Mouse (Mus musculus): ENCODE results near the gene Cntrob. TPM values are rescaled to one million over a fixed set of nuclear protein-coding genes. Genes with fewer than 3 reads are reported as not detected.

Gene Cntrob
- polyA plus RNA-seq, 1 experiment from 2014 or later, result 10.3 TPM

DNA sequence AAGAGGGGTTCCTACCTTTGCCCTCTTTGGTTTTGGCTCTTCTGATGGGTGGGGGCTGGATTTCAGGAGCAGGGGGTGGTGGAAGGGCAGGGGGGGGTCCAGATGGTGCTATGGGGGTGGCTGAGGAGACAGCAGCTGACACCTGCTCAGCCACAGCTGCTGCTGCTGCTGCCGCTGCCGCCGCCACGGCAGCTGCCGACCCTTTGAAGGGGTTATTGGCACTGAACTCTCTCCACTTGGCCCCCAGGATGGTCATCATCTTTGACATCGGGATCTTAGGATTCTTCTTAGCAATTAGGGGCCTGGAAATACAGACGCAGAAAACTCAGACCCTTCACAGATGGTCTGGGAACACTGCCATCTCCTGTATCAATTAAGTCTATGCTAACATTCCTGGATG lies 38.4 kb upstream of the Cntrob start:
- no peaks in the 10 kb centered on the region for H3K27me3 ChIP-seq (ENCODE audit: control insufficient read depth, insufficient read depth, low read length)
- WGBS, result 46% methylated on average over 7 of the region's 7 CpGs

GRCm38 (mm10) chr11:69357690-69358089 lies 34.1 kb upstream of the Cntrob start:
- H3K4me3 ChIP-seq (ENCODE audit: low read depth, low read length), result no peak overlapping the region

More for the DNA sequence above, 38.4 kb upstream of the Cntrob start:
- Histone ChIP-seq H3K36me3 (ENCODE audit: control insufficient read depth, insufficient read depth, low read length) (peaks cover 63% of the 10 kb centered on the region), H3K4me1 (ENCODE audit: control insufficient read depth, insufficient read depth, low read length) (peaks cover 23% of the 10 kb centered on the region), H3K27ac (ENCODE audit: low read depth, low read length) (no peak overlapping the region), H3K4me3 (ENCODE audit: low read depth, low read length) (no peak overlapping the region), H3K4me2 (ENCODE audit: low read depth, low read length) (no peak overlapping the region), H3K9me3 (ENCODE audit: control insufficient read depth, low read length) (no peaks in the 10 kb centered on the region), H3K9ac (replicated peaks; ENCODE audit: low read depth, low read length) (no peak overlapping the region)
- no peak for ATAC-seq (ENCODE audit: low read depth)

DNA sequence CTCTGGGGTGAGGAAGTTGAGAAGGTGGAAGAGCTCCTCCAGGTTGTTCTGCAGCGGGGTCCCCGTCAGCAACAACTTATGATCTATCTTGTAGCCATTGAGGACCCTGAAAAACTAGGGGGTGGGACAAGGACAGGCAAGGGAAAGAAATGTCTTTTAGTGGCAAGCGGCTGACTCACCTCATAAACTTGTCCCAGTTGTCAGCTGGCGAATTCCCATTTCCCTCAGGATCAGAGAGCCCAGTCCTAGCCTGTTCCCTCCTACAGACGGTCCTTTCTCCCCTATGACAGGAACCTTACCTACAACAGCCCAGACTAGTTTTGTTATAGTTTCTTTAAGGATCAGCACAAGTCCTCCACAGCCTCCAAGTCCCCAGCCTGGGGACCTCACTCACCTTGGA lies 33.0 kb upstream of the Cntrob start:
- Histone ChIP-seq H3K4me2 (ENCODE audit: low read depth, low read length) (no peak overlapping the region), H3K36me3 (ENCODE audit: control insufficient read depth, insufficient read depth, low read length) (peaks cover 96% of the 10 kb centered on the region), H3K9ac (replicated peaks; ENCODE audit: low read depth, low read length) (no peak overlapping the region), H3K9me3 (ENCODE audit: control insufficient read depth, low read length) (no peaks in the 10 kb centered on the region), H3K27me3 (ENCODE audit: control insufficient read depth, insufficient read depth, low read length) (no peaks in the 10 kb centered on the region), H3K4me1 (ENCODE audit: control insufficient read depth, insufficient read depth, low read length) (no peaks in the 10 kb centered on the region), H3K27ac (ENCODE audit: low read depth, low read length) (no peak overlapping the region), H3K4me3 (ENCODE audit: low read depth, low read length) (no peak overlapping the region)
- ATAC-seq (ENCODE audit: low read depth), result no peak
- 89% methylated on average over 5 of the region's 5 CpGs for WGBS

More at GRCm38 (mm10) chr11:69357690-69358089, 34.1 kb upstream of the Cntrob start:
- Histone ChIP-seq H3K27me3 (ENCODE audit: control insufficient read depth, insufficient read depth, low read length) (no peaks in the 10 kb centered on the region), H3K9me3 (ENCODE audit: control insufficient read depth, low read length) (no peaks in the 10 kb centered on the region), H3K27ac (ENCODE audit: low read depth, low read length) (no peak overlapping the region), H3K9ac (replicated peaks; ENCODE audit: low read depth, low read length) (no peak overlapping the region), H3K36me3 (ENCODE audit: control insufficient read depth, insufficient read depth, low read length) (peaks cover 94% of the 10 kb centered on the region), H3K4me2 (ENCODE audit: low read depth, low read length) (no peak overlapping the region), H3K4me1 (ENCODE audit: control insufficient read depth, insufficient read depth, low read length) (no peaks in the 10 kb centered on the region)
- no peak for ATAC-seq (ENCODE audit: low read depth)
- WGBS, result 96% methylated on average over 12 of the region's 12 CpGs

DNA sequence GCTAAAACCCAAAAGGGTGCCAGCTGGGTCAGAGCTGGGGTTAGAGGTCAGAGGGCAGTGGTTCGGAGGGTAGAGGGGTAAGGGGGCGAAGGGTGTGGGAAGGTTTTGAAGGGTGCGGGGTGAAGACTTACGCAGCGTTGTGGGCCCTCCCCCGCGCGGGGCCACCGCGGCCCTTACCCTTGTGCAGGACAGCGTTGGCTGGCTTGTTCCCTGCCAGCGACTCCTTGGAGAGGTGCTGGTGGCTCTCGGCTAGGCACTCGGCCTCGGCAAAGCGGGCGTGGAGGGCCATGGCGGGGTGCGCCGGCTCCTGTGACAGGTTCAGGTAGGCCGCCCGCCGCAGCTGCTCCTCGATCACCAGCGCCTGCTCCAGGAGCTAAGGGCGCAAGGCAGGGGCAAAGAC lies 22.9 kb upstream of the Cntrob start:
- 94% methylated on average over 25 of the region's 26 CpGs for WGBS
- H3K9ac ChIP-seq (replicated peaks; ENCODE audit: low read depth, low read length), result no peak overlapping the region
- H3K27me3 ChIP-seq (ENCODE audit: control insufficient read depth, insufficient read depth, low read length), result no peaks in the 10 kb centered on the region
- no peak overlapping the region for H3K4me2 ChIP-seq (ENCODE audit: low read depth, low read length)
- peaks cover 6% of the 10 kb centered on the region for H3K4me1 ChIP-seq (ENCODE audit: control insufficient read depth, insufficient read depth, low read length)
- no peak for ATAC-seq (ENCODE audit: low read depth)
- no peak overlapping the region for H3K27ac ChIP-seq (ENCODE audit: low read depth, low read length)
- no peak overlapping the region for H3K4me3 ChIP-seq (ENCODE audit: low read depth, low read length)
- peaks cover 76% of the 10 kb centered on the region for H3K36me3 ChIP-seq (ENCODE audit: control insufficient read depth, insufficient read depth, low read length)
- no peaks in the 10 kb centered on the region for H3K9me3 ChIP-seq (ENCODE audit: control insufficient read depth, low read length)

DNA sequence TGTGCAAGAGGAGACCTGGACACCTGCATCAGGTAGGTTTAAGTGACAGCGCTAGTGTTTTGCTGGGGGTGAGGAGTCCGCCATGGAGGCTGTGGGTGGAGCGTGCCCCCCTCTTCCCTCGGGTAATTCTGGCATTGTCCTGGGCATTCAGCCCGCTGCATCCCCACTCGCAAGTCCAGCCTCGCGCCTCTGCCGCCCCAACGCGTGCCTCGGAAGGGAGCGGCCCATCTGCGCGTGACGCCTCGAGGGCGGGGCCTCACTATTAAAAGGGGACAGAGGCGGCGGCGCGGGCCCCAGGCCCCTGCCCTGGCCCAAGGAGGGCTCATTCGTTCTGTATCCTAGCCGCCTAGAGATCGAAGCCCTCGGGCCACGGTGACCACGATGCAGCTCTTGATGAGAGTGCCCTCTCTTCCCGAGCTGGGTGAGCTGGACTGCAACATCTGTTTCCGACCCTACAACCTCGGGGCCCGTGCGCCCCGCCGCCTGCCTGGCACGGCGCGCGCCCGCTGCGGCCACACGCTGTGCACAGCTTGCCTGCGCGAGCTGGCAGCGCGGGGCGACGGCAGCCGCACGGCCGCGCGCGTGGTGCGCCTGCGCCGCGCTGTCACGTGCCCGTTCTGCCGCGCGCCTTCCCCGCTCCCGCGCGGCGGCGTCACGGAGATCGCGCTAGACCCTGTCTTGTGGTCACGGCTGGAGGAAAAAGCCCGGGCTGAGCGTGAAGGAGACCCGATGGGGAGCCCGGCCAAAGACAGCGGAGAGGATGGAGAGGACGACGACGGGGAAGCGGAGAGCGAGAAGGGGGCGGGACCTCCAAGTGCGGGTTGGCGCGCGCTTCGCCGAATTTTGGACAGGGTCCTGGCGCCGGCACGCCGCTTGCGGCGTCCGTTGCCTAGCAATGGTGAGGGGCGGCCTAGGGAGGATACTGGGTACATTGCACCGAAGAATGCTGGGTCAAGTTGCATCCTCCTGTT lies 16.9 kb upstream of the Cntrob start, which contains the start of gene Rnf227:
Rnf227 (plus strand) TSS at position 301 of the 971 bp plus-strand sequence.
- Histone ChIP-seq H3K9me3 (ENCODE audit: control insufficient read depth, low read length) (no peaks in the 10 kb centered on the region), H3K4me1 (ENCODE audit: control insufficient read depth, insufficient read depth, low read length) (peaks cover 16% of the 10 kb centered on the region), H3K27me3 (ENCODE audit: control insufficient read depth, insufficient read depth, low read length) (no peaks in the 10 kb centered on the region), H3K36me3 (ENCODE audit: control insufficient read depth, insufficient read depth, low read length) (peaks cover 21% of the 10 kb centered on the region), H3K27ac (ENCODE audit: low read depth, low read length) (peak within 1 kb of the TSS; percentile 91), H3K4me3 (ENCODE audit: low read depth, low read length) (peak within 1 kb of the TSS; percentile 51), H3K4me2 (ENCODE audit: low read depth, low read length) (peak within 1 kb of the TSS; percentile 62), H3K9ac (replicated peaks; ENCODE audit: low read depth, low read length) (peak within 1 kb of the TSS; percentile 69)
- ATAC-seq (ENCODE audit: low read depth), result peak; percentile 90
- WGBS, result 1% methylated on average over 94 of the region's 99 CpGs

DNA sequence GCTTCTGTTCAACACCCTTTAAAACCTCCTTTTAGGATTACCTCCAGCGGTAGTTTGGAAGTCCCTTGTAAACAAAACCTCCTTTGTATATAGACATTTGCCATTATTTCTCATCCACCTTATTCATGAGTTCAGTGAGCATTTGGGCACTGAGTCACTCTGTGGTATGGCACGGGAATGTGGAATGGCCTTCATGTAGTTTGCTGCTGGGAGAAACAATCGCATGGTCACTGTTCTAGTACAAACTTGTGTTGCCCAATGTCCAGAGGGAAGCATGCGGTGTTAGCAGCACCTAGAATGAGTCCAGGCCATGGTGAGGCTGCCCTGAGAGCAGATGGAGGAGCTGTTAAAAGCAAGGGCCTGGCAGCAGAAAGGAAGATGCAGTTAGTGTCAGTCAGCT lies 11.2 kb upstream of the Cntrob start:
- Histone ChIP-seq H3K4me3 (ENCODE audit: low read depth, low read length) (no peak overlapping the region), H3K27me3 (ENCODE audit: control insufficient read depth, insufficient read depth, low read length) (no peaks in the 10 kb centered on the region), H3K9me3 (ENCODE audit: control insufficient read depth, low read length) (no peaks in the 10 kb centered on the region), H3K36me3 (ENCODE audit: control insufficient read depth, insufficient read depth, low read length) (no peaks in the 10 kb centered on the region), H3K4me1 (ENCODE audit: control insufficient read depth, insufficient read depth, low read length) (peaks cover 11% of the 10 kb centered on the region), H3K27ac (ENCODE audit: low read depth, low read length) (no peak overlapping the region), H3K4me2 (ENCODE audit: low read depth, low read length) (no peak overlapping the region), H3K9ac (replicated peaks; ENCODE audit: low read depth, low read length) (no peak overlapping the region)
- ATAC-seq (ENCODE audit: low read depth), result no peak
- WGBS, result 73% methylated on average over 4 of the region's 4 CpGs

DNA sequence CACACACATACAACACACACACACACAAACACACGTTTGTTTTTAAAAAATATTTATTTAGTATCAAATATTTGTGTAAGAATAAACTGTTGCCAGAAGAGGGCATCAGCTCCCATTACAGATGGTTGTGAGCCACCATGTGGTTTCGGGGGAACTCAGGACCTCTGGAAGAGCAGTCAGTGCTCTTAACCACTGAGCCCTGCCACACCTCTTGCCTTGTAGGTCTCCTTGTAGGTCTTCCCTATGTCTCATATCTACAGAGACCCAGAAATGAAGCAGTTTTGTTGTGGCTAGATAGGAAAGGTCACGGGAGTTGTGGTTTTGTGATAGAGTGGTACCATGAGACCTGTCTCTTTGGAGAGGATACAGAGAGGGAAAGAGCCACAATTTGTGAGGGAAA lies 10.3 kb upstream of the Cntrob start:
- WGBS, result 70% methylated on average over 3 of the region's 3 CpGs
- H3K4me1 ChIP-seq (ENCODE audit: control insufficient read depth, insufficient read depth, low read length), result peaks cover 11% of the 10 kb centered on the region

GRCm38 (mm10) chr11:69332713-69333253 lies 9.2 kb upstream of the Cntrob start:
- 18% methylated on average over 8 of the region's 8 CpGs for WGBS
- Histone ChIP-seq H3K27ac (ENCODE audit: low read depth, low read length) (peak overlapping the region; percentile 85; the same call in 1 of the 2 replicates), H3K9me3 (ENCODE audit: control insufficient read depth, low read length) (no peaks in the 10 kb centered on the region), H3K27me3 (ENCODE audit: control insufficient read depth, insufficient read depth, low read length) (no peaks in the 10 kb centered on the region), H3K36me3 (ENCODE audit: control insufficient read depth, insufficient read depth, low read length) (no peaks in the 10 kb centered on the region), H3K9ac (replicated peaks; ENCODE audit: low read depth, low read length) (peak overlapping the region; percentile 41; the same call in 1 of the 2 replicates), H3K4me1 (ENCODE audit: control insufficient read depth, insufficient read depth, low read length) (peaks cover 11% of the 10 kb centered on the region), H3K4me2 (ENCODE audit: low read depth, low read length) (peak overlapping the region; percentile 68; the same call in 1 of the 2 replicates), H3K4me3 (ENCODE audit: low read depth, low read length) (no peak overlapping the region; the same call in 1 of the 2 replicates)
- ATAC-seq (ENCODE audit: low read depth), result no peak

More for the DNA sequence above, 10.3 kb upstream of the Cntrob start:
- no peak for ATAC-seq (ENCODE audit: low read depth)
- H3K27me3 ChIP-seq (ENCODE audit: control insufficient read depth, insufficient read depth, low read length), result no peaks in the 10 kb centered on the region
- no peaks in the 10 kb centered on the region for H3K9me3 ChIP-seq (ENCODE audit: control insufficient read depth, low read length)
- H3K27ac ChIP-seq (ENCODE audit: low read depth, low read length), result no peak overlapping the region
- H3K4me2 ChIP-seq (ENCODE audit: low read depth, low read length), result no peak overlapping the region
- H3K9ac ChIP-seq (replicated peaks; ENCODE audit: low read depth, low read length), result no peak overlapping the region
- H3K36me3 ChIP-seq (ENCODE audit: control insufficient read depth, insufficient read depth, low read length), result no peaks in the 10 kb centered on the region
- no peak overlapping the region for H3K4me3 ChIP-seq (ENCODE audit: low read depth, low read length)

DNA sequence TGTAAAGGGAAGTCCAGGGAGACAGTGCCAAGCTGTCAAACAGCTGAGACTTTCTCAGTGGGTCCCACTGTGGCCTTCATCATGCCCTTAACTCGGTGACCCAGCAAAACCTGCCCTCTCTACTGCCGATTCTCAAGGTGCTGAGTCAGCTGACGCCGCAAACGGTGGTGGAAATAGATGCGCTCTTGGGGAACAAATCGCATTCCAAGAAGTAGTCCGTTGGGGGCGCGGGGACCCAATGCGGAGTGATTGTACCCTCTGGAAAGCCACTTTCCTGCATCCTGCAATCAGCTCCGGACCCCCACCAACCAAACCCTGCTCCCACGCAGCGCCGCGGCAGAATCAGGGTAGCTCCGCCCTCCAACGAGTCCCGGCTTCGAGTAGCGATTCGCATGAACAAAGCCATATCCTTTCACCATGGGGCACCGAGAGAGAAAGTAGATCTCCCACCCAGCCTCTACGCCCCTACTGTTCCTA lies 8.4 kb upstream of the Cntrob start:
- peak overlapping the region; percentile 39 for H3K4me3 ChIP-seq (ENCODE audit: low read depth, low read length)
- no peaks in the 10 kb centered on the region for H3K9me3 ChIP-seq (ENCODE audit: control insufficient read depth, low read length)
- H3K4me1 ChIP-seq (ENCODE audit: control insufficient read depth, insufficient read depth, low read length), result peaks cover 12% of the 10 kb centered on the region
- peak overlapping the region; percentile 68 for H3K4me2 ChIP-seq (ENCODE audit: low read depth, low read length)
- peak overlapping the region; percentile 85 for H3K27ac ChIP-seq (ENCODE audit: low read depth, low read length)
- ATAC-seq (ENCODE audit: low read depth), result peak; percentile 81
- no peaks in the 10 kb centered on the region for H3K36me3 ChIP-seq (ENCODE audit: control insufficient read depth, insufficient read depth, low read length)
- peak overlapping the region; percentile 54 for H3K9ac ChIP-seq (replicated peaks; ENCODE audit: low read depth, low read length)
- H3K27me3 ChIP-seq (ENCODE audit: control insufficient read depth, insufficient read depth, low read length), result no peaks in the 10 kb centered on the region
- WGBS, result 1% methylated on average over 24 of the region's 24 CpGs

Data from neural tube, embryonic 14.5 days (tissue).